Mouse (Mus musculus) spleen, adult 2 months (tissue): Measurements from ENCODE around the gene Dhx37.

Source experiments
- CTCF ChIP-seq: fragments of 200-500 bp; IDR thresholded peaks from 2 replicates; pipeline ENCODE4 v1.5.1; 2011; ENCODE audit warnings: mild to moderate bottlenecking, inconsistent platforms; ENCODE audit not compliant: insufficient read depth, insufficient read length, insufficient replicate concordance; ENCODE audit errors: extremely low read depth
- POLR2A ChIP-seq: fragments of 200-500 bp; IDR thresholded peaks from 2 replicates; pipeline ENCODE4 v1.6.1; 2011; ENCODE audit warnings: low read depth, low read length, inconsistent platforms

DNA sequence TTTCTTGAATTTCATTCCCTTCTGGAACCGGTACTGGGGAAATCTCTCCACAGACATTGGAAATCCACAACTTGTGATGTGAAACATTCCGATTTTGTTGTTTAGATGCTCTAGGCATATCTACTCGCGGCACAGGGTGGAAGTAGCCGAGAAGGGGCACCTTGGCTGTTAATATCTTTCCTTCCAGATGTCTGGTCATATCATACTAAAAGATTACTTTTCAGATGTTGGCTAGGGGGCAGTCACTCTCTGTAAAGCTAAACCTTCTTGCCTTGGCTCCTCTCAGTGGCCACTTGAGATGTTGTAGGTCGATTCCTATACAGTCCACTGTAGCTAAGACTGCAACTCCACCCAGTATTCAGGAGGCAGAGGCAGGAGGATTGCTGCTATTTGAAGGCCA is 22.2 kb upstream of the Dhx37 start:
- TF ChIP-seq CTCF (no peak), POLR2A (no peak)
